12 mouse cellular contexts compared by ENCODE assay signal in the genomic region with DNA sequence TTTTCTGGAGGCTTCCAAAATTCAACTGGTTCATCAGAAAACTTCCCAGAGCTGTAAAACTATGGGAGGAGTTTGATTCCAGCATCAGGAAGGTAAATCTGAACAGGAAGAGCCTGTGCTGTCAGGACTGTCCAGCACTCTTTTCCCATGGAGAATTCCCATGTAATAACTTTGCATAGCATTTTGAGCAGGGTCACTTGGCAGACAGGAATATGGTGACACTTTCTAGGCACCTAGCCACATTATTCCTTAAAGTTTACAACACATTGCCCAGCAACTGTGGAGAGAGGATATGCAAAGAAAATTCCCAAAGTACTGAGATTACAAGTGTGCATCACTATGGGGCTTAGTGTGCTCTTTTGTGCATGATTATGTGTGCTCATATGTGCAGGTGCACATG. TPM values are rescaled to one million over a fixed set of nuclear protein-coding genes. Genes with fewer than 3 reads are reported as not detected.
DNase-seq lines count a peak whose midpoint lies in the region; ATAC-seq and TF ChIP-seq lines count a peak whose summit lies in the region.
"Had no signal": no experiment of that assay in that cellular context is flagged by ENCODE, and none has a peak within 500 bp of the region (broad histone marks: within the 10 kb centered on the region; RNA-seq: fewer than 3 reads in every experiment).

No protein-coding gene starts in this region.

- H3K9ac ChIP-seq in forebrain, embryonic 14.5 days (ENCODE audit: low read length): no peak overlapping the region
- no peak overlapping the region for H3K9ac ChIP-seq in forebrain, embryonic 11.5 days (ENCODE audit: low read length)
- H3K9ac ChIP-seq in limb, embryonic 14.5 days (ENCODE audit: low read depth, low read length, severe bottlenecking): no peak overlapping the region
- H3K9ac ChIP-seq: neural tube, embryonic 13.5 days had no signal

- H3K4me2 ChIP-seq in forebrain, embryonic 14.5 days (ENCODE audit: low read length): no peak overlapping the region
- H3K4me2 ChIP-seq in forebrain, embryonic 11.5 days (ENCODE audit: low read depth, low read length, severe bottlenecking): no peak overlapping the region
- H3K4me2 ChIP-seq in limb, embryonic 14.5 days (replicated peaks; ENCODE audit: low read depth, low read length, severe bottlenecking): no peak overlapping the region
- H3K4me2 ChIP-seq: neural tube, embryonic 13.5 days had no signal

- H3K4me1 ChIP-seq in forebrain, embryonic 14.5 days (ENCODE audit: control insufficient read depth, insufficient read depth, low read length): no peaks in the 10 kb centered on the region
- no peaks in the 10 kb centered on the region for H3K4me1 ChIP-seq in forebrain, embryonic 11.5 days (replicated peaks; ENCODE audit: control insufficient read depth, insufficient read depth, low read length)
- no peaks in the 10 kb centered on the region for H3K4me1 ChIP-seq in limb, embryonic 14.5 days (ENCODE audit: control insufficient read depth, insufficient read depth, low read length)
- H3K4me1 ChIP-seq in limb, embryonic 10.5 days: no peaks in the 10 kb centered on the region
- H3K4me1 ChIP-seq: neural tube, embryonic 13.5 days had no signal

- no peaks in the 10 kb centered on the region for H3K36me3 ChIP-seq in forebrain, embryonic 14.5 days (ENCODE audit: control insufficient read depth, insufficient read depth, low read length)
- no peaks in the 10 kb centered on the region for H3K36me3 ChIP-seq in forebrain, embryonic 11.5 days (ENCODE audit: control insufficient read depth, insufficient read depth, low read length)
- H3K36me3 ChIP-seq in limb, embryonic 14.5 days (ENCODE audit: control insufficient read depth, insufficient read depth, low read length): no peaks in the 10 kb centered on the region
- H3K36me3 ChIP-seq in limb, embryonic 10.5 days: no peaks in the 10 kb centered on the region
- H3K36me3 ChIP-seq: neural tube, embryonic 13.5 days had no signal

- no peak overlapping the region for H3K27ac ChIP-seq in forebrain, embryonic 14.5 days (ENCODE audit: low read depth, low read length)
- H3K27ac ChIP-seq in forebrain, embryonic 11.5 days (ENCODE audit: low read depth, low read length): no peak overlapping the region
- H3K27ac ChIP-seq in limb, embryonic 14.5 days (replicated peaks; ENCODE audit: low read depth, low read length): no peak overlapping the region
- H3K27ac ChIP-seq in limb, embryonic 10.5 days: no peak overlapping the region
- no peak overlapping the region for H3K27ac ChIP-seq in left cerebral cortex, adult 2 months
- H3K27ac ChIP-seq: neural tube, embryonic 13.5 days had no signal

- intact Hi-C loops in left cerebral cortex, adult 2 months (cut with DNase I): no loop called here

- H3K9me3 ChIP-seq in forebrain, embryonic 14.5 days (replicated peaks; ENCODE audit: control insufficient read depth, low read length): no peaks in the 10 kb centered on the region
- no peaks in the 10 kb centered on the region for H3K9me3 ChIP-seq in forebrain, embryonic 11.5 days (ENCODE audit: control insufficient read depth, low read length)
- no peaks in the 10 kb centered on the region for H3K9me3 ChIP-seq in limb, embryonic 14.5 days (ENCODE audit: control insufficient read depth, low read length)
- H3K9me3 ChIP-seq in limb, embryonic 10.5 days (replicated peaks): no peaks in the 10 kb centered on the region
- H3K9me3 ChIP-seq: neural tube, embryonic 13.5 days had no signal

- H3K4me3 ChIP-seq in forebrain, embryonic 14.5 days (ENCODE audit: low read depth, low read length): no peak overlapping the region
- no peak overlapping the region for H3K4me3 ChIP-seq in forebrain, embryonic 11.5 days (ENCODE audit: low read depth, low read length)
- H3K4me3 ChIP-seq in limb, embryonic 14.5 days (replicated peaks; ENCODE audit: low read length): no peak overlapping the region
- H3K4me3 ChIP-seq in limb, embryonic 10.5 days: no peak overlapping the region
- no peak overlapping the region for H3K4me3 ChIP-seq in left cerebral cortex, adult 2 months
- H3K4me3 ChIP-seq: neural tube, embryonic 13.5 days had no signal

- no peaks in the 10 kb centered on the region for H3K27me3 ChIP-seq in forebrain, embryonic 14.5 days (replicated peaks; ENCODE audit: control insufficient read depth, insufficient read depth, low read length)
- H3K27me3 ChIP-seq in forebrain, embryonic 11.5 days (ENCODE audit: control insufficient read depth, insufficient read depth, low read length): no peaks in the 10 kb centered on the region
- no peaks in the 10 kb centered on the region for H3K27me3 ChIP-seq in limb, embryonic 14.5 days (ENCODE audit: control insufficient read depth, insufficient read depth, low read length)
- H3K27me3 ChIP-seq in limb, embryonic 10.5 days (ENCODE audit: low read depth, poor library complexity, severe bottlenecking): no peaks in the 10 kb centered on the region
- H3K27me3 ChIP-seq: neural tube, embryonic 13.5 days had no signal

- no peak for TF ChIP-seq CTCF in left cerebral cortex, adult 2 months (IDR thresholded peaks at IDR 0.05)

- no peak for ATAC-seq in forebrain, embryonic 14.5 days
- no peak for ATAC-seq in forebrain, embryonic 11.5 days (replicated peaks; ENCODE audit: low FRiP score)
- no peak for ATAC-seq in limb, embryonic 14.5 days (ENCODE audit: low FRiP score, low read depth)
- ATAC-seq in megakaryocyte-erythroid progenitor cell, adult 5-6 weeks (replicated peaks; ENCODE audit: low FRiP score, low TSS enrichment, poor library complexity, severe bottlenecking): no peak
- ATAC-seq: inflammation-experienced regulatory T-cells, adult 6 months had no signal

- peak; percentile 17 for DNase-seq in forebrain, embryonic 14.5 days (ENCODE audit: low spot score)
- no peak for DNase-seq in forebrain, embryonic 11.5 days (ENCODE audit: low spot score)
- peak; percentile 55 for DNase-seq in limb, embryonic 14.5 days (ENCODE audit: low spot score)
- DNase-seq in limb, embryonic 10.5 days (ENCODE audit: low spot score): no peak
- DNase-seq in heart, adult 9 months (ENCODE audit: low spot score in 2 of 2): peak; percentile 11 to 43
- peak; percentile 43 for DNase-seq in heart, postnatal 4 days
- DNase-seq in left cerebral cortex, adult 2 months (ENCODE audit: extremely low spot score in 1 of 2, low spot score in 2 of 2): no peak
- DNase-seq: liver; retina, postnatal 1 day had no signal

- no peak for TF ChIP-seq POLR2A in limb, embryonic 14.5 days (IDR thresholded peaks at IDR 0.05; ENCODE audit: borderline replicate concordance, extremely low read depth, insufficient read depth, insufficient read length)

RNA-seq across cellular contexts. Expression of gene Otud1, which starts 46.7 kb away (rescaled TPM):
- polyA plus RNA-seq in forebrain, embryonic 14.5 days (2014; fragmentation: Nextera tagmentation; extraction: Ambion mirVana): 1.7 and 1.8 TPM in 2 replicates
- polyA plus RNA-seq in forebrain, embryonic 11.5 days (2014; fragmentation: Nextera tagmentation; extraction: Ambion mirVana): 0.80 and 1.00 TPM in 2 replicates
- polyA plus RNA-seq in limb, embryonic 14.5 days (2012; rRNA removed): 2.5 and 2.6 TPM in 2 replicates
- polyA plus RNA-seq in limb, embryonic 14.5 days (2014; fragmentation: Nextera tagmentation; extraction: Ambion mirVana): 1.6 and 2.1 TPM in 2 replicates
- polyA plus RNA-seq in limb, embryonic 10.5 days (2016; fragmentation: Nextera tagmentation; extraction: Ambion mirVana): 0.39 and 0.41 TPM in 2 replicates
- 10 to 100 TPM; 37.0 to 38.4 TPM for total RNA-seq in heart, postnatal 4 days (2021)
- 10 to 100 TPM; 27.4 to 27.8 TPM for total RNA-seq in left cerebral cortex, adult 2 months (2021)
- 2.5 and 2.7 TPM in 2 replicates for total RNA-seq in megakaryocyte-erythroid progenitor cell, adult 5-6 weeks (2014; fragmentation: Nextera tagmentation)
- total RNA-seq in megakaryocyte-erythroid progenitor cell, adult 5-6 weeks (2017): 5.9 and 6.1 TPM in 2 replicates

Comparison
In these comparisons a context has a peak if more than half of its experiments do, and no peak if none do; other contexts are left out.
1. DNase-seq: peak in forebrain, embryonic 14.5 days (single experiment), limb, embryonic 14.5 days (single experiment), heart, adult 9 months (2 of 2) and heart, postnatal 4 days (single experiment); none in forebrain, embryonic 11.5 days (single experiment), limb, embryonic 10.5 days (single experiment) and left cerebral cortex, adult 2 months (0 of 2).